Mouse (Mus musculus) myocyte (in vitro differentiated cells): Measurements from ENCODE around the gene Gtf3c6. TPM values are rescaled to one million over a fixed set of nuclear protein-coding genes. Genes with fewer than 3 reads are reported as not detected.
A peak's percentile ranks its signal among the peaks of the same experiment; 100 is the strongest.

Source experiments
- H3K27me3 ChIP-seq: one replicate; pipeline ENCODE4 v1.6.1; 2011; ENCODE audit not compliant: control insufficient read depth, insufficient read depth, insufficient read length
- H3K36me3 ChIP-seq: one replicate; pipeline ENCODE4 v1.6.1; 2011; ENCODE audit not compliant: control insufficient read depth, insufficient read depth
- H3K4me2 ChIP-seq: one replicate; pipeline ENCODE4 v1.6.1; 2011; ENCODE audit warnings: low read depth, control low read depth
- H3K4me3 ChIP-seq: one replicate; pipeline ENCODE4 v1.5.1; 2011; ENCODE audit warnings: mild to moderate bottlenecking, control low read depth, moderate library complexity
- H3K79me2 ChIP-seq: one replicate; pipeline ENCODE4 v1.6.1; 2011; ENCODE audit not compliant: control insufficient read depth, insufficient read depth
- H3ac ChIP-seq: one replicate; pipeline ENCODE4 v1.6.1; 2011; ENCODE audit not compliant: control insufficient read depth, insufficient read length
- CEBPB ChIP-seq: IDR thresholded peaks from 2 replicates; pipeline ENCODE4 v1.6.1; 2011; ENCODE audit warnings: mild to moderate bottlenecking, moderate library complexity; ENCODE audit not compliant: poor library complexity, insufficient read depth, severe bottlenecking
- E2F4 ChIP-seq: IDR thresholded peaks from one replicate; pipeline ENCODE4 v1.6.1; 2011; ENCODE audit warnings: mild to moderate bottlenecking, control low read depth, moderate library complexity; ENCODE audit not compliant: insufficient read depth
- MAX ChIP-seq: IDR thresholded peaks from one replicate; pipeline ENCODE4 v1.6.1; 2011; ENCODE audit warnings: low read depth, mild to moderate bottlenecking, control low read depth
- MYOD1 ChIP-seq, 3 experiments: IDR thresholded peaks; one replicate each; pipeline ENCODE4 v1.6.1; 2011; ENCODE audit warnings: control low read depth in 2 of 3, low read depth in 2 of 3, mild to moderate bottlenecking in 2 of 3, moderate library complexity in 1 of 3; ENCODE audit not compliant: insufficient read length in 2 of 3, control insufficient read depth in 1 of 3
- MYOG ChIP-seq, 3 experiments: IDR thresholded peaks; one replicate each; pipeline ENCODE4 v1.6.1; 2011; ENCODE audit warnings: control low read depth in 2 of 3, low read depth in 2 of 3, mild to moderate bottlenecking in 2 of 3; ENCODE audit not compliant: insufficient read length in 2 of 3, control insufficient read depth in 1 of 3, insufficient read depth in 1 of 3
- POLR2A ChIP-seq: IDR thresholded peaks from one replicate; pipeline ENCODE4 v1.6.1; 2011; ENCODE audit warnings: low read depth, mild to moderate bottlenecking, control low read depth, moderate library complexity; ENCODE audit not compliant: insufficient read length
- POLR2AphosphoS2 ChIP-seq: IDR thresholded peaks from one replicate; pipeline ENCODE4 v1.6.1; 2011; ENCODE audit warnings: low read depth, control low read depth; ENCODE audit not compliant: insufficient read length
- REST ChIP-seq: IDR thresholded peaks from one replicate; pipeline ENCODE4 v1.6.1; 2011; ENCODE audit warnings: mild to moderate bottlenecking, control low read depth, moderate library complexity; ENCODE audit not compliant: insufficient read depth, insufficient read length
- SRF ChIP-seq: IDR thresholded peaks from one replicate; pipeline ENCODE4 v1.6.1; 2011; ENCODE audit warnings: low read depth; ENCODE audit not compliant: control insufficient read depth, insufficient read length
- TCF12 ChIP-seq: IDR thresholded peaks from one replicate; pipeline ENCODE4 v1.6.1; 2011; ENCODE audit warnings: mild to moderate bottlenecking, control low read depth; ENCODE audit not compliant: poor library complexity, insufficient read depth, severe bottlenecking
- TCF3 ChIP-seq: IDR thresholded peaks from one replicate; pipeline ENCODE4 v1.6.1; 2011; ENCODE audit warnings: low read depth, control low read depth; ENCODE audit not compliant: insufficient read length
- USF1 ChIP-seq: IDR thresholded peaks from one replicate; pipeline ENCODE4 v1.6.1; 2011; ENCODE audit warnings: low read depth, mild to moderate bottlenecking, control low read depth, moderate library complexity
- polyA plus RNA-seq: library from polyadenylated mRNA; unstranded; fragments of >200 nt; fragmentation: generic; extraction: Trizol; gene quantifications from one replicate; pipeline ENCODE4 v1.2.1, GENCODE M21; 2012; ENCODE audit warnings: missing spikeins

Gene Gtf3c6
- polyA plus RNA-seq, 1 experiment: 24.5 TPM

DNA sequence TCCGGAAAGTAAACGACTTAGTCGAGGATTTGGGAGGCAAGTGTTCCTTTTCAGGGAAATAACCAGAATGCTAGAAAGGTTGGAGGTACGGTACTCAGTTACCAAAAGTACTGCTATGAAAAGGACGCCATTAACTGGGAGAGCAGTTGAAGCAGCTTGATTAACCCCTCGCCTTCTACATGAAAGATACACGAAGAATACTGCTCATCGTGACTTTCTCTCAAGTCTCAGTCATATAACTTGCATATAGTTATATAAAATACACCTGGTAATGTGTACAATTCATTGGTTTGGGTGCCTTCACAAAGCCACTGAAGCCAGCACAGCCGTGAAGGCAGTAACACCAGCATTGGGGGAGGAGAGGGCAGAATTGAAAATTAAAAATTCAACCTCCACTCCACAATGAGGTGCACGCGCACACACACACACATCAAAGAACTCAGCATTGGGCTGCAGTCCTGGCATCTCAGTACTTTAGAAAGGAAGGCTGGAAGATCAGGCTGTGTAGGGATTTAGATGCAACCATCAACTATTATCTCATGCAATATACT is 10.7 kb downstream of the Gtf3c6 start:
- peak overlapping the region; percentile 83 for H3K4me3 ChIP-seq
- H3K27me3 ChIP-seq: no peaks in the 10 kb centered on the region
- peak overlapping the region; percentile 55 for H3ac ChIP-seq
- H3K4me2 ChIP-seq: peak overlapping the region; percentile 94
- H3K79me2 ChIP-seq: peaks cover 33% of the 10 kb centered on the region
- no peak for TF ChIP-seq MYOD1 (IDR thresholded peaks at IDR 0.05; ENCODE audit: control insufficient read depth in 1 of 3, insufficient read length in 2 of 3, low read depth in 2 of 3)
- TF ChIP-seq MAX: no peak
- no peak for TF ChIP-seq TCF3
- no peak for TF ChIP-seq TCF12
- no peak for TF ChIP-seq POLR2A
- no peak for TF ChIP-seq MYOG (IDR thresholded peaks at IDR 0.05; ENCODE audit: control insufficient read depth in 1 of 3, insufficient read depth in 1 of 3, insufficient read length in 2 of 3, low read depth in 2 of 3)
- TF ChIP-seq E2F4: no peak
- TF ChIP-seq SRF: no peak
- TF ChIP-seq REST: no peak
- TF ChIP-seq USF1: no peak
- TF ChIP-seq CEBPB: no peak
- no peak for TF ChIP-seq POLR2AphosphoS2
- peaks cover 23% of the 10 kb centered on the region for H3K36me3 ChIP-seq

DNA sequence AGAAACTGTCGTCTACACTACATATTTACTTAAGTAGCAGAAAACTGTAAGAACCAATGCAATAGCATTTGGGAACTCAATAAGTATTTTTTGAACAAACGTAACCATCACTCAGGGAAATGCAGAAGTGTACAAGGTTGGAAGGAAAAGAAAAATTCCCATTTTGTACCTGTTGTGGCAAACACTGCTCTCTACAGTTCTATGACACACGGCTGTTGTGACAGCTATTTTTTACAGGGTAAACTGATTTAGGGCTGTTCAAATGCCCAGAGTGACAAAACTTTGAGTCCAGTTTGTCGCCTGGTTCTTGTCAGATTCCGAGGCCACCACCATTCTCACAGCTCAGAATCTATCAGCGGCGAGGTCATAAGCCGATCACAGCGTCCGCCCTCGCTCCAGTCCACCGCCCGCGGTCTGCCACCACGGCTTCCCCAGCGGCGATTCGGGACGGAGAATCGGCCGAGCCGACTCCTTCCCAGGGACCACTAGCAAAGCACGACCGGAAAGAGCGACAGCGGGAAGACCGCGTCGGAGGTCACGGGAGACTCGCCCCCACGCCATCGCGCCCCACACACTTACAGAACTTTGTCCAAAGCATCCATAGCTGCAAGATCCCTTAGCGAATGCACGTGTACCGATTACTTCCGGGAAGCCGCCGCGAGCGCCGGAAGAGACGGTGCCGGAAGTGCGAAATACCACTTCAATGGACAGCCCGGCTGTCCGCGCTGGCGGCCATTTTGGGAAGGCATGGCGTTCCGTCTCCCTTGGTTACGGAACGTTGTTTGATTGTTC is 11.3 kb downstream of the Gtf3c6 start, which contains the start of gene Rpf2:
Gene Rpf2, minus strand, starts transcription at position 663 of the 792 bp plus-strand sequence.
- TF ChIP-seq SRF (peak; percentile 28), TCF12 (no peak), MYOG (IDR thresholded peaks at IDR 0.05; ENCODE audit: control insufficient read depth in 1 of 3, insufficient read depth in 1 of 3, insufficient read length in 2 of 3, low read depth in 2 of 3) (no peak), MAX (peak; percentile 74), CEBPB (no peak), E2F4 (no peak), REST (no peak), POLR2AphosphoS2 (peak; percentile 87), USF1 (peak; percentile 28), MYOD1 (IDR thresholded peaks at IDR 0.05; ENCODE audit: control insufficient read depth in 1 of 3, insufficient read length in 2 of 3, low read depth in 2 of 3) (peak in 1 of 3 experiments; percentile 39), POLR2A (peak; percentile 64)
- H3K36me3 ChIP-seq: peaks cover 26% of the 10 kb centered on the region
- peak within 1 kb of the TSS; percentile 83 for H3K4me3 ChIP-seq
- no peaks in the 10 kb centered on the region for H3K27me3 ChIP-seq
- peaks cover 39% of the 10 kb centered on the region for H3K79me2 ChIP-seq
- H3K4me2 ChIP-seq: peak within 1 kb of the TSS; percentile 94
- H3ac ChIP-seq: peak within 1 kb of the TSS; percentile 55

DNA sequence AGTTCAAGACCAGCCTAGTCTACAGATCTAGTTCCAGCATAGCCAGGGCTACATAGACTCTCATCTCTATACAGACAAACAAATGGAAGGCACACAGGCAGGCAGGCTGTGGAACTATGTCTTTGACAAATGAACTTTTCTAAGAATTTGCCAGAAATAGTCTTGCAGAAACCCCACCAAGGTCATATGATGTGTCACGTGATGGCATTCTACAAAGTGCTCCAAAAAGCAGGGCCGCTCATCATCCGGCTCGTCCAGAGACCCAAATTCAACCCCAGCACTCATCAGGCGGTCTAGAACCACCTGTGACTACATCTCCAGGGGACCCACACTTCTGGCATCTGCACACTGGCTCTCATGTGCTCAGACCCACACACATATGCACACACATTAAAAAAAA is 20.1 kb downstream of the Gtf3c6 start:
- TF ChIP-seq REST: no peak
- no peak for TF ChIP-seq TCF3
- no peak for TF ChIP-seq MYOD1 (IDR thresholded peaks at IDR 0.05; ENCODE audit: control insufficient read depth in 1 of 3, insufficient read length in 2 of 3, low read depth in 2 of 3)
- no peak for TF ChIP-seq POLR2AphosphoS2
- TF ChIP-seq E2F4: no peak
- TF ChIP-seq USF1: no peak
- no peak for TF ChIP-seq TCF12
- TF ChIP-seq SRF: no peak
- Histone ChIP-seq H3ac (no peak overlapping the region), H3K36me3 (peaks cover 45% of the 10 kb centered on the region), H3K4me2 (no peak overlapping the region), H3K27me3 (no peaks in the 10 kb centered on the region), H3K79me2 (peaks cover 12% of the 10 kb centered on the region), H3K4me3 (no peak overlapping the region)

DNA sequence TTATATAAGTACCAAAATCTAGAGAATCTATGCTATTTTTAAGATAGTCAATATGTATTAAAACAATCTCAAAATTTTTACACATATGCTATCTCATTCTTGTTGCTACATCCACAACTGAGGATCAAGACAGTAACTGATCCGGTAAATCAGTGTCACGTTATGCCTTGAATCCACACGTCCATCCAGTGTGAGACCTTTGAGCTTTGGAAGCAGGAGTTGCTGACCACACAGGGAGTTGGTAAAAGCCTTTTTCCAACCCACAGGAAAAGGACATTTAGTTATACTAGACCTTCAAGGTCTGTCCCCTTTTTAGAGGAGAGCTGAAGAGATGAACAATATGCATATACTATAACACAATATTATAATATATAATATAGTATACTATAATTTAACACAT is 24.7 kb downstream of the Gtf3c6 start:
- Histone ChIP-seq H3K4me2 (no peak overlapping the region), H3K27me3 (no peaks in the 10 kb centered on the region), H3K79me2 (no peaks in the 10 kb centered on the region), H3K4me3 (no peak overlapping the region), H3K36me3 (peaks cover 50% of the 10 kb centered on the region), H3ac (no peak overlapping the region)
- TF ChIP-seq USF1 (no peak), POLR2AphosphoS2 (no peak), MYOG (IDR thresholded peaks at IDR 0.05; ENCODE audit: control insufficient read depth in 1 of 3, insufficient read depth in 1 of 3, insufficient read length in 2 of 3, low read depth in 2 of 3) (no peak), POLR2A (no peak), CEBPB (no peak), REST (no peak), MYOD1 (IDR thresholded peaks at IDR 0.05; ENCODE audit: control insufficient read depth in 1 of 3, insufficient read length in 2 of 3, low read depth in 2 of 3) (no peak)

DNA sequence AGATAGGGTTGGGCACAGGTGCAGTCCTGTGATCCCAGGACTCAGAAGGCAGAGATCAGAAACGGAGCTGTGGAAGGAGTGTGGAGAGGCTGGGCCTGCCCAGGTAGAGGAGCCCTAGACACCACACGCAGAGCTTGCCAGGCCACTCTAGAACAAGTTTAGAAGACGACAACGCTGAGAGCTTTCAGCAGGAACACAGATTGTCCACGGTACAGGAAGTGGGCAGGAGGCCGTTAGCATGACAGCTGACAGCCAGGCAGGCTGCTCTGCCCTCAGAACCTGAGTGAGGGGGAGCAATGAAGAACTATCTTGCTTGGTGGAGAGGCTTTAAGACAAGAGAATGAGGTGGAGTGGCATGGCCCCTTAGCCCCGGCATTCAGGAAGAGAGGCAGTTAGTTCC is 25.5 kb downstream of the Gtf3c6 start:
- TF ChIP-seq REST (no peak), SRF (no peak), TCF12 (no peak), POLR2A (no peak), MYOD1 (IDR thresholded peaks at IDR 0.05; ENCODE audit: control insufficient read depth in 1 of 3, insufficient read length in 2 of 3, low read depth in 2 of 3) (no peak)
- H3K4me3 ChIP-seq: no peak overlapping the region
- no peak overlapping the region for H3ac ChIP-seq
- no peaks in the 10 kb centered on the region for H3K79me2 ChIP-seq
- H3K4me2 ChIP-seq: no peak overlapping the region
- H3K36me3 ChIP-seq: peaks cover 50% of the 10 kb centered on the region
- H3K27me3 ChIP-seq: no peaks in the 10 kb centered on the region
